13 mouse cellular contexts compared by ENCODE assay signal in genomic region chr10:69730351-69730871, GRCm38 (mm10).
DNase-seq lines count a peak whose midpoint lies in the region; ATAC-seq and TF ChIP-seq lines count a peak whose summit lies in the region.
"Had no signal": no experiment of that assay in that cellular context is flagged by ENCODE, and none has a peak within 500 bp of the region (broad histone marks: within the 10 kb centered on the region; RNA-seq: fewer than 3 reads in every experiment).

No protein-coding gene starts in this region.

- peak overlapping the region; percentile 1; the same call in 1 of the 2 replicates for H3K4me2 ChIP-seq in hindbrain, embryonic 16.5 days (ENCODE audit: low read length)
- H3K4me2 ChIP-seq in midbrain, postnatal 0 days (ENCODE audit: low read depth, low read length, poor library complexity, severe bottlenecking), result no peak overlapping the region; the same call in 1 of the 2 replicates
- H3K4me2 ChIP-seq: liver, embryonic 12.5 days had no signal

- H3K36me3 ChIP-seq in hindbrain, embryonic 16.5 days (ENCODE audit: control insufficient read depth, insufficient read depth, low read length), result no peaks in the 10 kb centered on the region
- H3K36me3 ChIP-seq in midbrain, postnatal 0 days (ENCODE audit: insufficient read depth, low read length), result no peaks in the 10 kb centered on the region
- H3K36me3 ChIP-seq: liver, embryonic 12.5 days had no signal

- H3K27me3 ChIP-seq in hindbrain, embryonic 16.5 days (replicated peaks; ENCODE audit: control insufficient read depth, insufficient read depth, low read length), result no peaks in the 10 kb centered on the region
- no peaks in the 10 kb centered on the region for H3K27me3 ChIP-seq in midbrain, postnatal 0 days (ENCODE audit: insufficient read depth, low read length)
- H3K27me3 ChIP-seq: liver, embryonic 12.5 days had no signal

- 29% methylated on average over 10 of the region's 10 CpGs for WGBS in hindbrain, embryonic 16.5 days
- WGBS in midbrain, postnatal 0 days, result 33% methylated on average over 10 of the region's 10 CpGs

- peak overlapping the region; percentile 29; the same call in 1 of the 2 replicates for H3K27ac ChIP-seq in hindbrain, embryonic 16.5 days (ENCODE audit: low read depth, low read length)
- H3K27ac ChIP-seq in midbrain, postnatal 0 days (ENCODE audit: low read depth, low read length), result peak overlapping the region; percentile 32; the same call in 1 of the 2 replicates
- H3K27ac ChIP-seq: liver, embryonic 12.5 days; macrophage had no signal

- no peak overlapping the region for H3K9ac ChIP-seq in hindbrain, embryonic 16.5 days (ENCODE audit: low read depth, low read length)
- H3K9ac ChIP-seq in midbrain, postnatal 0 days (replicated peaks; ENCODE audit: low read length, poor library complexity, severe bottlenecking), result no peak overlapping the region
- H3K9ac ChIP-seq: liver, embryonic 12.5 days had no signal

- no peaks in the 10 kb centered on the region for H3K9me3 ChIP-seq in hindbrain, embryonic 16.5 days (ENCODE audit: control insufficient read depth, low read length)
- no peaks in the 10 kb centered on the region for H3K9me3 ChIP-seq in midbrain, postnatal 0 days (ENCODE audit: low read length)
- H3K9me3 ChIP-seq: liver, embryonic 12.5 days had no signal

- H3K4me1 ChIP-seq in hindbrain, embryonic 16.5 days (ENCODE audit: control insufficient read depth, insufficient read depth, low read depth, low read length), result peaks cover 29% of the 10 kb centered on the region
- H3K4me1 ChIP-seq in midbrain, postnatal 0 days (ENCODE audit: insufficient read depth, low read length), result no peaks in the 10 kb centered on the region; the same call in 1 of the 2 replicates
- H3K4me1 ChIP-seq: liver, embryonic 12.5 days had no signal

- no peak for DNase-seq in frontal cortex, postnatal 36 days (ENCODE audit: low spot score in 2 of 2)
- DNase-seq in cerebellum, postnatal 36 days, result peak; percentile 36 to 43
- DNase-seq in midbrain, postnatal 0 days (ENCODE audit: low spot score), result peak; percentile 53
- DNase-seq in layer of hippocampus, postnatal 36 days, result no peak
- DNase-seq in thymus, postnatal 10 days (ENCODE audit: low spot score in 2 of 2), result no peak
- DNase-seq in layer of hippocampus, adult 8-10 months (ENCODE audit: low spot score in 2 of 2), result no peak
- DNase-seq: adrenal gland, postnatal 10 days; gastrocnemius, postnatal 25 days; kidney, adult 11 months had no signal

- no peak overlapping the region for H3K4me3 ChIP-seq in hindbrain, embryonic 16.5 days (ENCODE audit: low read length)
- no peak overlapping the region for H3K4me3 ChIP-seq in midbrain, postnatal 0 days (ENCODE audit: low read depth, low read length)
- H3K4me3 ChIP-seq: liver, embryonic 12.5 days had no signal

- ATAC-seq in frontal cortex, adult (ENCODE audit: low TSS enrichment), result peak; percentile 22; the same call in 1 of the 2 replicates
- peak; percentile 67 for ATAC-seq in hindbrain, embryonic 16.5 days
- ATAC-seq in midbrain, postnatal 0 days (ENCODE audit: low FRiP score), result peak; percentile 10; the same call in 1 of the 2 replicates
- ATAC-seq: liver, embryonic 12.5 days had no signal

- no peak for TF ChIP-seq CTCF in midbrain, postnatal 0 days (IDR thresholded peaks at IDR 0.05)

Comparison
In these comparisons a context has a peak if more than half of its experiments do, and no peak if none do; other contexts are left out.
1. ATAC-seq: peak in every context shown above with its lines; median percentile 67 in hindbrain, embryonic 16.5 days; 22 in frontal cortex, adult; 10 in midbrain, postnatal 0 days.
2. DNase-seq: peak in cerebellum, postnatal 36 days (2 of 2) and midbrain, postnatal 0 days (single experiment); none in frontal cortex, postnatal 36 days (0 of 2), layer of hippocampus, postnatal 36 days (0 of 2), thymus, postnatal 10 days (0 of 2) and layer of hippocampus, adult 8-10 months (0 of 2).